29 mouse cellular contexts compared by ENCODE assay signal in genomic region chr6:75683935-75684334, GRCm38 (mm10).
"Had no signal": no experiment of that assay in that cellular context is flagged by ENCODE, and none has a peak within 500 bp of the region (broad histone marks: within the 10 kb centered on the region; RNA-seq: fewer than 3 reads in every experiment).

No protein-coding gene starts in this region.

- H3K9me3 ChIP-seq: embryonic facial prominence, embryonic 10.5 days; embryonic facial prominence, embryonic 12.5 days; embryonic facial prominence, embryonic 13.5 days; embryonic facial prominence, embryonic 15.5 days; forebrain, embryonic 10.5 days; forebrain, embryonic 12.5 days; forebrain, embryonic 13.5 days; forebrain, embryonic 15.5 days had no signal

- H3K9ac ChIP-seq: embryonic facial prominence, embryonic 12.5 days; embryonic facial prominence, embryonic 13.5 days; embryonic facial prominence, embryonic 15.5 days; forebrain, embryonic 12.5 days; forebrain, embryonic 13.5 days; forebrain, embryonic 15.5 days; forebrain, postnatal 0 days had no signal

- ATAC-seq: forebrain, embryonic 13.5 days; forebrain, embryonic 14.5 days; forebrain, embryonic 15.5 days; forebrain, embryonic 16.5 days; forebrain, postnatal 0 days had no signal

- H3K27me3 ChIP-seq: embryonic facial prominence, embryonic 12.5 days; embryonic facial prominence, embryonic 13.5 days; embryonic facial prominence, embryonic 15.5 days; forebrain, embryonic 12.5 days; forebrain, embryonic 13.5 days; forebrain, embryonic 15.5 days had no signal

- H3K4me1 ChIP-seq: embryonic facial prominence, embryonic 10.5 days; embryonic facial prominence, embryonic 12.5 days; embryonic facial prominence, embryonic 13.5 days; embryonic facial prominence, embryonic 15.5 days; forebrain, embryonic 10.5 days; forebrain, embryonic 12.5 days; forebrain, embryonic 13.5 days; forebrain, embryonic 15.5 days had no signal

- H3K4me2 ChIP-seq: embryonic facial prominence, embryonic 12.5 days; embryonic facial prominence, embryonic 13.5 days; embryonic facial prominence, embryonic 15.5 days; forebrain, embryonic 12.5 days; forebrain, embryonic 13.5 days; forebrain, embryonic 15.5 days had no signal

- H3K4me3 ChIP-seq: embryonic facial prominence, embryonic 10.5 days; embryonic facial prominence, embryonic 12.5 days; embryonic facial prominence, embryonic 13.5 days; embryonic facial prominence, embryonic 15.5 days; erythroblast, embryonic 14.5 days; forebrain, embryonic 10.5 days; forebrain, embryonic 12.5 days; forebrain, embryonic 13.5 days; forebrain, embryonic 15.5 days; gastrocnemius, adult 2 months; heart, adult 2 months had no signal

- H3K36me3 ChIP-seq: embryonic facial prominence, embryonic 10.5 days; embryonic facial prominence, embryonic 12.5 days; embryonic facial prominence, embryonic 13.5 days; embryonic facial prominence, embryonic 15.5 days; forebrain, embryonic 10.5 days; forebrain, embryonic 12.5 days; forebrain, embryonic 15.5 days had no signal

- DNase-seq: cerebellum, adult 2 months; cerebellum, adult 8-10 months; cerebellum, adult 9-10 months; cerebellum, adult 9-11 months; cerebellum, postnatal 10 days; cerebellum, postnatal 14 days; cerebellum, postnatal 25 days; cerebellum, postnatal 36 days; embryo, embryonic 11 days; forebrain, postnatal 0 days; gastrocnemius, adult 2 months; gastrocnemius, postnatal 10 days; gastrocnemius, postnatal 14 days; gastrocnemius, postnatal 25 days; gastrocnemius, postnatal 36 days; heart, adult 11 months; heart, adult 18-20 months; heart, adult 2 months had no signal

- H3K27ac ChIP-seq: embryonic facial prominence, embryonic 10.5 days; embryonic facial prominence, embryonic 12.5 days; embryonic facial prominence, embryonic 13.5 days; embryonic facial prominence, embryonic 15.5 days; forebrain, embryonic 10.5 days; forebrain, embryonic 12.5 days; forebrain, embryonic 13.5 days; forebrain, embryonic 15.5 days; gastrocnemius, adult 2 months; heart, adult 2 months had no signal
